Comparison of ENCODE assay signal across 9 mouse cellular contexts in the genomic region with DNA sequence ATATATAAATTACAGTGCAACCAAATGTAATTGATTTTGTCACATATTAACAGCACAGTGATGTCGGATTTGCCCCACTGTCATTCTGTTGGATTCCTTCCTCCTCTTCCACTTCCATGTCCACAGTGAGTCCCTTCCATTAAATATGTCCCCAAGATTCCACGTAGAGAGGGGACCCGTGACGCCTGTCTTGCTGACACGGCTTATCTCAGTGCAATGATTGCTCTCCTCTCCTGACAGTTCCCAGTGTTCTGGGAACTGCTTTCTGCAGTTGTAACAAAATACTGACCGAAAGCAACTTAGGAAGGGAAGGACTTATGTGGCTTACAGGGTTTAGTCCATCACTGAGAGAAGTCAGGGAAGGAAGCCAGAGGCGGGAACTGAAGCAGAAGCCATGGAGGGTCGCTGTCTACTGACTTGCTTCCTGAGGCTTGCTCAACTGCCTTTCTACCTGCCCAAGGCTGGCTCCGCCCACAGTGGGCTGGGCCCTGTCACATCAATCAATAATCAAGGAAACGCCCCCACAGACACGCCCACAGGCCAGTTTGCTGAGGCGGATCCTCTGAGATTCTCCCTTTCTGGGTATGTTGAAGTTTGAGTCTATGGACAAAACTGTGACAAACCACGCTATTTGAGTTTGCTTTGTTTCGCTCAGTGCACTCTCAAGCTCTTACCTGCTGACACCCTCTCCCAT.
DNase-seq lines count a peak whose midpoint lies in the region; ATAC-seq and TF ChIP-seq lines count a peak whose summit lies in the region.
"Had no signal": no experiment of that assay in that cellular context is flagged by ENCODE, and none has a peak within 500 bp of the region (broad histone marks: within the 10 kb centered on the region; RNA-seq: fewer than 3 reads in every experiment).

No protein-coding gene starts in this region.

- intact Hi-C loops in heart, postnatal 25 days (cut with DNase I), result no loop called here
- intact Hi-C loops in left cerebral cortex, postnatal 4 days (cut with DNase I), result no loop called here

- peak; percentile 28; the same call in 1 of the 2 replicates for ATAC-seq in heart, postnatal 0 days (ENCODE audit: insufficient read depth, low read depth)
- ATAC-seq in stomach, embryonic 15.5 days (ENCODE audit: insufficient read depth, low FRiP score, low read depth), result no peak
- no peak for ATAC-seq in frontal cortex, adult (ENCODE audit: low TSS enrichment)

- H3K36me3 ChIP-seq in heart, postnatal 0 days (replicated peaks; ENCODE audit: control insufficient read depth, insufficient read depth, low read length), result peaks cover 16% of the 10 kb centered on the region; the same call in 1 of the 2 replicates
- H3K36me3 ChIP-seq in stomach, embryonic 15.5 days, result no peaks in the 10 kb centered on the region

- peak overlapping the region; percentile 45 for H3K27ac ChIP-seq in heart, postnatal 0 days (ENCODE audit: low read depth)
- peak overlapping the region; percentile 46 for H3K27ac ChIP-seq in stomach, embryonic 15.5 days
- H3K27ac ChIP-seq: embryonic facial prominence, embryonic 12.5 days had no signal

- H3K27me3 ChIP-seq in heart, postnatal 0 days (ENCODE audit: control insufficient read depth, insufficient read depth, low read length), result no peaks in the 10 kb centered on the region
- H3K27me3 ChIP-seq in stomach, embryonic 15.5 days (replicated peaks), result no peaks in the 10 kb centered on the region
- H3K27me3 ChIP-seq: embryonic facial prominence, embryonic 12.5 days had no signal

- WGBS in heart, postnatal 0 days, result 48% methylated on average over 14 of the region's 14 CpGs
- 37% methylated on average over 14 of the region's 14 CpGs for WGBS in stomach, embryonic 15.5 days

- H3K9ac ChIP-seq in heart, postnatal 0 days (replicated peaks; ENCODE audit: low read depth, low read length), result no peak overlapping the region
- no peak overlapping the region for H3K9ac ChIP-seq in stomach, embryonic 15.5 days
- H3K9ac ChIP-seq: embryonic facial prominence, embryonic 12.5 days had no signal

- TF ChIP-seq EP300 in heart, postnatal 0 days (IDR thresholded peaks at IDR 0.05; ENCODE audit: low read depth), result no peak

- no peak overlapping the region for H3K4me2 ChIP-seq in heart, postnatal 0 days (ENCODE audit: low read depth, low read length)
- no peak overlapping the region for H3K4me2 ChIP-seq in stomach, embryonic 15.5 days
- H3K4me2 ChIP-seq: embryonic facial prominence, embryonic 12.5 days had no signal

- no peak overlapping the region for H3K4me3 ChIP-seq in heart, postnatal 0 days (ENCODE audit: low read depth, low read length)
- H3K4me3 ChIP-seq in stomach, embryonic 15.5 days (replicated peaks), result no peak overlapping the region
- H3K4me3 ChIP-seq: embryonic facial prominence, embryonic 12.5 days had no signal

- 0 out of 2 replicates have a peak, but pooled peaks cover 4% of the 10 kb centered on the region for H3K9me3 ChIP-seq in heart, postnatal 0 days (replicated peaks; ENCODE audit: control insufficient read depth, low read length)
- H3K9me3 ChIP-seq in stomach, embryonic 15.5 days, result no peaks in the 10 kb centered on the region
- H3K9me3 ChIP-seq: embryonic facial prominence, embryonic 12.5 days had no signal

- DNase-seq in heart, postnatal 0 days (ENCODE audit: low spot score), result no peak
- no peak for DNase-seq in heart, postnatal 25 days (ENCODE audit: low spot score)
- DNase-seq in c-Kit-positive CD71-positive TER-119-positive erythroid progenitor cells, embryonic 14.5 days (ENCODE audit: low spot score), result peak; percentile 21
- DNase-seq in kidney, postnatal 14 days, result peak; percentile 27
- no peak for DNase-seq in left cerebral cortex, postnatal 4 days
- no peak for DNase-seq in cerebellum, adult 9-11 months

- peaks cover 29% of the 10 kb centered on the region for H3K4me1 ChIP-seq in heart, postnatal 0 days (ENCODE audit: control insufficient read depth, insufficient read depth)
- peaks cover 29% of the 10 kb centered on the region for H3K4me1 ChIP-seq in stomach, embryonic 15.5 days

- no peak for TF ChIP-seq CTCF in heart, postnatal 0 days (IDR thresholded peaks at IDR 0.05; ENCODE audit: low read depth)

Comparison
In these comparisons a context has a peak if more than half of its experiments do, and no peak if none do; other contexts are left out.
1. DNase-seq: peak in c-Kit-positive CD71-positive TER-119-positive erythroid progenitor cells, embryonic 14.5 days (single experiment) and kidney, postnatal 14 days (single experiment); none in heart, postnatal 0 days (single experiment), heart, postnatal 25 days (single experiment), left cerebral cortex, postnatal 4 days (single experiment) and cerebellum, adult 9-11 months (single experiment).